Mouse (Mus musculus) embryonic facial prominence, embryonic 11.5 days (tissue): ENCODE measurements around the gene Gm7356. TPM values are rescaled to one million over a fixed set of nuclear protein-coding genes. Genes with fewer than 3 reads are reported as not detected.
"Not testable (repeated sequence)": the region's sequence is repeated elsewhere in the genome, so short reads cannot be mapped to it uniquely, and the experiment has no call there.

Experiments used
- ATAC-seq: fragments of 200-750 bp; cut with Nextera tagmentation; replicated peaks from 2 replicates; pipeline ENCODE4 v1.8.0; 2017; ENCODE audit warnings: low read depth; ENCODE audit not compliant: insufficient number of reproducible peaks, low FRiP score, low TSS enrichment
- DNase-seq: peaks from one replicate; pipeline ENCODE4 v3.0.0-alpha.2; 2015; ENCODE audit warnings: low spot score
- H3K27ac ChIP-seq: fragments of 300-500 bp; sonication (generic); replicated peaks from 2 replicates; pipeline ENCODE4 v1.5.1; 2014; ENCODE audit warnings: mild to moderate bottlenecking, low read depth, low read length, control low read depth
- H3K27me3 ChIP-seq: fragments of 300-500 bp; sonication (generic); 2 replicates; pipeline ENCODE4 v1.6.1; 2014; ENCODE audit warnings: mild to moderate bottlenecking, low read length, moderate library complexity, mixed read lengths; ENCODE audit not compliant: control insufficient read depth, insufficient read depth
- H3K36me3 ChIP-seq: fragments of 300-500 bp; sonication (generic); replicated peaks from 2 replicates; pipeline ENCODE4 v1.6.1; 2014; ENCODE audit warnings: low read depth, mild to moderate bottlenecking, low read length, moderate library complexity, mixed read lengths; ENCODE audit not compliant: control insufficient read depth, insufficient read depth
- H3K4me1 ChIP-seq: fragments of 300-500 bp; sonication (generic); 2 replicates; pipeline ENCODE4 v1.6.1; 2014; ENCODE audit warnings: low read length, mixed read lengths; ENCODE audit not compliant: control insufficient read depth, insufficient read depth
- H3K4me2 ChIP-seq: fragments of 300-500 bp; sonication (generic); 2 replicates; pipeline ENCODE4 v1.6.1; 2014; ENCODE audit warnings: low read depth, mild to moderate bottlenecking, control low read depth, low read length, moderate library complexity
- H3K4me3 ChIP-seq: fragments of 300-500 bp; sonication (generic); 2 replicates; pipeline ENCODE4 v1.5.1; 2014; ENCODE audit warnings: low read depth, low read length, control low read depth
- H3K9ac ChIP-seq: fragments of 300-500 bp; sonication (generic); replicated peaks from 2 replicates; pipeline ENCODE4 v1.6.1; 2014; ENCODE audit warnings: mild to moderate bottlenecking, control low read depth, low read length
- H3K9me3 ChIP-seq: fragments of 300-500 bp; sonication (generic); replicated peaks from 2 replicates; pipeline ENCODE4 v1.6.1; 2016; ENCODE audit warnings: mild to moderate bottlenecking, low read length, inconsistent platforms, mixed read lengths; ENCODE audit not compliant: control insufficient read depth
- WGBS: fragments of 180-500 bp; shearing (Covaris S2); extraction: QIAGEN DNeasy Blood & Tissue Kit; methylation state at CpG from one replicate; pipeline ENCODE4 v1.1.7; 2014; 5-methylcytosine and 5-hydroxymethylcytosine counted together
- polyA plus RNA-seq: library from polyadenylated mRNA; unstranded; fragments of >200 nt; fragmentation: Nextera tagmentation; extraction: Ambion mirVana; gene quantifications from 2 replicates; pipeline ENCODE4 v1.2.1, GENCODE M21; 2014

The Gm7356 gene
- polyA plus RNA-seq, 1 experiment from 2014 or later = not detected

GRCm38 (mm10) chr17:13965048-13965447, 38.5 kb downstream of the Gm7356 start:
- H3K27me3 ChIP-seq, H3K9me3 ChIP-seq, H3K4me2 ChIP-seq, H3K4me3 ChIP-seq, DNase-seq, H3K27ac ChIP-seq, ATAC-seq, H3K36me3 ChIP-seq, H3K4me1 ChIP-seq, H3K9ac ChIP-seq: not testable (repeated sequence)
- WGBS = 38% methylated on average over 1 of the region's 2 CpGs

- H3K4me1 ChIP-seq, ATAC-seq, H3K9me3 ChIP-seq, H3K4me3 ChIP-seq, H3K27me3 ChIP-seq, H3K9ac ChIP-seq, DNase-seq, H3K4me2 ChIP-seq, H3K36me3 ChIP-seq, H3K27ac ChIP-seq: not testable (repeated sequence)
- 83% methylated on average over 3 of the region's 3 CpGs for WGBS
Measured at GRCm38 (mm10) chr17:13962245-13962644, 41.3 kb downstream of the Gm7356 start.

GRCm38 (mm10) chr17:13958129-13958528, 45.4 kb downstream of the Gm7356 start:
- not testable (repeated sequence) for ATAC-seq, H3K4me3 ChIP-seq, H3K4me1 ChIP-seq, H3K4me2 ChIP-seq, H3K9me3 ChIP-seq, H3K27ac ChIP-seq, DNase-seq, H3K9ac ChIP-seq, H3K27me3 ChIP-seq, H3K36me3 ChIP-seq
- WGBS = 48% methylated on average over 1 of the region's 2 CpGs

- H3K4me1 ChIP-seq, H3K4me3 ChIP-seq, ATAC-seq, H3K27ac ChIP-seq, H3K4me2 ChIP-seq, H3K27me3 ChIP-seq, H3K9me3 ChIP-seq, H3K36me3 ChIP-seq, DNase-seq, H3K9ac ChIP-seq: not testable (repeated sequence)
- 79% methylated on average over 1 of the region's 1 CpGs for WGBS
Measured at GRCm38 (mm10) chr17:13951570-13951969, 51.9 kb downstream of the Gm7356 start.

Other genes starting within 250 kb of the Gm7356 start
- 64.3 and 67.6 TPM in 2 replicates for gene Afdn, start 243.2 kb downstream of the Gm7356 start, polyA plus RNA-seq
- 4.4 and 4.6 TPM in 2 replicates for gene Tcte2, start 241.9 kb downstream of the Gm7356 start, polyA plus RNA-seq
- gene Gm7168, start 55.3 kb downstream of the Gm7356 start, polyA plus RNA-seq = not detected in 2 replicates
- not detected in 2 replicates for gene Gm7358, start 55.8 kb upstream of the Gm7356 start, polyA plus RNA-seq
- 1.1 TPM in 2 replicates for gene Dact2, start 200.6 kb upstream of the Gm7356 start, polyA plus RNA-seq